9 mouse cellular contexts compared by ENCODE assay signal in the genomic region with DNA sequence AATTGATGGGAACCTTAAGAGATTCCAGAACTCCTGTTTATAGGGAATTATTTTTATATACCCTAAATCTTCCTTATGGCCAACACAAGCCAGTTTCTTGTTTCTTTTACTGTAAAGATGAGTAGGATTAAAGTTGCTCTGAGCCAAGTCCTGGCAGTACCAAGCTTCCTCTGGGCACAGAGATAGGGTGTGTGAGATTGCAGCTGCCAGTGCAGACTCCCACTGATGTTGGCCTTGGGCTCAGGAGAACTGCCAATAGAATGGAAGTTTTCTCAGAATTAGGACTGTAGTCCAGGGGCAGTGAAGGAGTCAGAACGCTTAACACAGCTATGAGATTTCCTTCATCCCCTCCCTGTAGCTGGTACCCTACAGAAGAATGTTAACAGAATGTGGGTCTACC. TPM values are rescaled to one million over a fixed set of nuclear protein-coding genes. Genes with fewer than 3 reads are reported as not detected.
DNase-seq lines count a peak whose midpoint lies in the region; ATAC-seq and TF ChIP-seq lines count a peak whose summit lies in the region.
"Had no signal": no experiment of that assay in that cellular context is flagged by ENCODE, and none has a peak within 500 bp of the region (broad histone marks: within the 10 kb centered on the region; RNA-seq: fewer than 3 reads in every experiment).

No protein-coding gene starts in this region.

- WGBS in heart, embryonic 11.5 days (ENCODE audit: insufficient replicate concordance): 67% methylated on average over 1 of the region's 1 CpGs
- 61% methylated on average over 1 of the region's 1 CpGs for WGBS in forebrain, embryonic 13.5 days
- 76% methylated on average over 1 of the region's 1 CpGs for WGBS in liver, embryonic 14.5 days (ENCODE audit: insufficient replicate concordance)

- peaks cover 27% of the 10 kb centered on the region for H3K79me2 ChIP-seq in CH12.LX (replicated peaks; ENCODE audit: control insufficient read depth, extremely low read depth, insufficient read depth, poor library complexity, severe bottlenecking)

- H3K9ac ChIP-seq in heart, embryonic 11.5 days (ENCODE audit: low read depth, low read length): no peak overlapping the region
- H3K9ac ChIP-seq in CH12.LX (ENCODE audit: insufficient read depth, low read depth): peak overlapping the region; percentile 83; the same call in 1 of the 2 replicates
- H3K9ac ChIP-seq in forebrain, embryonic 13.5 days: peak overlapping the region; percentile 37
- no peak overlapping the region for H3K9ac ChIP-seq in liver, embryonic 14.5 days (replicated peaks)

- no peak overlapping the region for H3K27ac ChIP-seq in heart, embryonic 11.5 days (ENCODE audit: low read depth, low read length)
- no peak overlapping the region for H3K27ac ChIP-seq in CH12.LX (ENCODE audit: insufficient read depth, low read depth)
- no peak overlapping the region for H3K27ac ChIP-seq in forebrain, embryonic 13.5 days
- no peak overlapping the region for H3K27ac ChIP-seq in liver, embryonic 14.5 days

- TF ChIP-seq CTCF in CH12.LX (conservative IDR thresholded peaks at IDR 0.05 in 1 of 2, IDR thresholded peaks at IDR 0.05 in 1 of 2; ENCODE audit: low read depth in 2 of 2, low read length in 2 of 2): no peak
- no peak for TF ChIP-seq CTCF in liver, embryonic 14.5 days (IDR thresholded peaks at IDR 0.05; ENCODE audit: low read depth)

- H3K4me3 ChIP-seq in heart, embryonic 11.5 days (ENCODE audit: low read depth, low read length): no peak overlapping the region
- H3K4me3 ChIP-seq in CH12.LX (replicated peaks in 1 of 3; ENCODE audit: low read depth in 2 of 3, low read length in 2 of 3, poor library complexity in 1 of 3): peak overlapping the region in 1 of 3 experiments; percentile 97
- peak overlapping the region; percentile 94 for H3K4me3 ChIP-seq in forebrain, embryonic 13.5 days
- H3K4me3 ChIP-seq in liver, embryonic 14.5 days (ENCODE audit: insufficient read depth in 1 of 2, low read depth in 2 of 2, low read length in 2 of 2): peak overlapping the region in 1 of 2 experiments; percentile 84; a peak in 1 of 4 replicates

- no peaks in the 10 kb centered on the region for H3K27me3 ChIP-seq in heart, embryonic 11.5 days (ENCODE audit: control insufficient read depth, insufficient read depth, low read length)
- no peaks in the 10 kb centered on the region for H3K27me3 ChIP-seq in CH12.LX (replicated peaks)
- H3K27me3 ChIP-seq in forebrain, embryonic 13.5 days: no peaks in the 10 kb centered on the region
- no peaks in the 10 kb centered on the region for H3K27me3 ChIP-seq in liver, embryonic 14.5 days (ENCODE audit: control insufficient read depth, insufficient read depth, low read length)

- H3K4me1 ChIP-seq in heart, embryonic 11.5 days (ENCODE audit: control insufficient read depth, insufficient read depth, low read length): peaks cover 25% of the 10 kb centered on the region
- peaks cover 3 to 46% of the 10 kb centered on the region in 2 experiments for H3K4me1 ChIP-seq in CH12.LX (ENCODE audit: control insufficient read depth in 1 of 2, insufficient read depth in 2 of 2)
- peaks cover 33% of the 10 kb centered on the region for H3K4me1 ChIP-seq in forebrain, embryonic 13.5 days
- H3K4me1 ChIP-seq in liver, embryonic 14.5 days (replicated peaks; ENCODE audit: control insufficient read depth in 2 of 2, insufficient read depth in 2 of 2, low read length in 1 of 2): peaks cover 13 to 17% of the 10 kb centered on the region in 2 experiments; a peak in 3 of 4 replicates

- H3K9me3 ChIP-seq in heart, embryonic 11.5 days (replicated peaks; ENCODE audit: control insufficient read depth, low read length): no peaks in the 10 kb centered on the region
- no peaks in the 10 kb centered on the region for H3K9me3 ChIP-seq in CH12.LX (replicated peaks; ENCODE audit: low read length)
- H3K9me3 ChIP-seq in forebrain, embryonic 13.5 days (replicated peaks): no peaks in the 10 kb centered on the region
- no peaks in the 10 kb centered on the region for H3K9me3 ChIP-seq in liver, embryonic 14.5 days (ENCODE audit: control insufficient read depth, low read length)

- no peak for DNase-seq in heart, postnatal 25 days (ENCODE audit: low spot score)
- DNase-seq in CH12.LX (ENCODE audit: extremely low read depth): no peak
- DNase-seq in liver, embryonic 14.5 days (ENCODE audit: low read depth in 3 of 3, low spot score in 3 of 3): no peak
- no peak for DNase-seq in layer of hippocampus, postnatal 10 days (ENCODE audit: low spot score in 2 of 2)
- no peak for DNase-seq in Muller cell, postnatal 12 days (ENCODE audit: inconsistent ontology term)
- DNase-seq in cerebellum, adult 9-10 months: no peak

- dilution Hi-C loops in CH12.LX (cut with MboI; ENCODE audit: extremely low pct_ligation_motif_present, extremely low pct_unique_long_range_greater_than_20kb, low sequenced_read_pairs): no loop called here

- peak overlapping the region; percentile 97 for H3K4me2 ChIP-seq in heart, embryonic 11.5 days
- peak overlapping the region; percentile 93 for H3K4me2 ChIP-seq in CH12.LX (ENCODE audit: insufficient read depth, low read depth, poor library complexity, severe bottlenecking)
- H3K4me2 ChIP-seq in forebrain, embryonic 13.5 days: peak overlapping the region; percentile 92
- H3K4me2 ChIP-seq in liver, embryonic 14.5 days (ENCODE audit: low read depth): peak overlapping the region; percentile 74

- peaks cover 5% of the 10 kb centered on the region; the same call in 1 of the 2 replicates for H3K36me3 ChIP-seq in heart, embryonic 11.5 days (ENCODE audit: control insufficient read depth, insufficient read depth, low read length)
- peaks cover 8 to 54% of the 10 kb centered on the region in 2 experiments for H3K36me3 ChIP-seq in CH12.LX (replicated peaks in 1 of 2; ENCODE audit: control insufficient read depth in 1 of 2, insufficient read depth in 1 of 2, low read length in 1 of 2)
- H3K36me3 ChIP-seq in forebrain, embryonic 13.5 days (ENCODE audit: poor library complexity, severe bottlenecking): peaks cover 56% of the 10 kb centered on the region
- peaks cover 13% of the 10 kb centered on the region for H3K36me3 ChIP-seq in liver, embryonic 14.5 days (replicated peaks; ENCODE audit: control insufficient read depth, insufficient read depth, low read depth)

- in situ Hi-C loops in CH12.LX (cut with MboI; ENCODE audit: low pct_ligation_motif_present, low pct_unique_long_range_greater_than_20kb, low sequenced_read_pairs): no loop called here

- ATAC-seq in heart, embryonic 11.5 days (replicated peaks; ENCODE audit: insufficient number of reproducible peaks, low FRiP score, low TSS enrichment): no peak
- ATAC-seq in forebrain, embryonic 13.5 days: no peak
- no peak for ATAC-seq in liver, embryonic 14.5 days (ENCODE audit: insufficient read depth)

- no peak for TF ChIP-seq EP300 in CH12.LX (IDR thresholded peaks at IDR 0.05; ENCODE audit: low read length)
- no peak for TF ChIP-seq EP300 in liver, embryonic 14.5 days (IDR thresholded peaks at IDR 0.05; ENCODE audit: low read depth)

- TF ChIP-seq RAD21 in CH12.LX (IDR thresholded peaks at IDR 0.05; ENCODE audit: low read depth, low read length): no peak

- TF ChIP-seq POLR2A in CH12.LX (IDR thresholded peaks at IDR 0.05; ENCODE audit: low read depth, low read length): no peak

- intact Hi-C loops in heart, postnatal 25 days (cut with DNase I): loop anchor here (2.0 kb wide), 1 partner anchor 53 kb away; a partner anchor contains a TSS

RNA-seq across cellular contexts. Expression of a gene that starts 1.4 kb away (rescaled TPM):
- polyA plus RNA-seq in heart, embryonic 11.5 days (2014; fragmentation: Nextera tagmentation; extraction: Ambion mirVana): 12.0 and 12.7 TPM in 2 replicates
- total RNA-seq in heart, postnatal 25 days (2021): 10 to 100 TPM; 27.0 to 28.0 TPM
- total RNA-seq in CH12.LX (2012; rRNA removed) (10.0 and 14.0 TPM in 2 replicates), CH12.LX (2014; rRNA removed) (6.8 and 8.5 TPM in 2 replicates)
- polyA plus RNA-seq in CH12.LX (2012; ENCODE audit: insufficient read length, low read depth): 13.3 and 13.7 TPM in 2 replicates
- 7.0 and 9.9 TPM in 2 replicates for polyA plus RNA-seq in forebrain, embryonic 13.5 days (2015; fragmentation: Nextera tagmentation; extraction: Ambion mirVana)
- 5.3 and 5.8 TPM in 2 replicates for polyA plus RNA-seq in liver, embryonic 14.5 days (2012; rRNA removed)
- 5.2 and 5.6 TPM in 2 replicates for polyA plus RNA-seq in liver, embryonic 14.5 days (2014; fragmentation: Nextera tagmentation; extraction: Ambion mirVana)
- 10 to 100 TPM; 57.6 to 66.7 TPM for total RNA-seq in layer of hippocampus, postnatal 10 days (2021)

RNA-seq across cellular contexts. Expression of a gene that starts 1.6 kb away (rescaled TPM):
- 1,505 and 1,518 TPM in 2 replicates for polyA plus RNA-seq in heart, embryonic 11.5 days (2014; fragmentation: Nextera tagmentation; extraction: Ambion mirVana)
- total RNA-seq in heart, postnatal 25 days (2021): 1,000 to 10,000 TPM; 2,312 to 2,343 TPM
- 500 and 564 TPM in 2 replicates for total RNA-seq in CH12.LX (2012; rRNA removed)
- 671 and 759 TPM in 2 replicates for total RNA-seq in CH12.LX (2014; rRNA removed)
- 711 and 734 TPM in 2 replicates for polyA plus RNA-seq in CH12.LX (2012; ENCODE audit: insufficient read length, low read depth)
- 916 and 1,000 TPM in 2 replicates for polyA plus RNA-seq in forebrain, embryonic 13.5 days (2015; fragmentation: Nextera tagmentation; extraction: Ambion mirVana)
- 212 and 334 TPM in 2 replicates for polyA plus RNA-seq in liver, embryonic 14.5 days (2012; rRNA removed)
- polyA plus RNA-seq in liver, embryonic 14.5 days (2014; fragmentation: Nextera tagmentation; extraction: Ambion mirVana): 616 and 620 TPM in 2 replicates
- 100 to 1,000 TPM; 406 to 440 TPM for total RNA-seq in layer of hippocampus, postnatal 10 days (2021)

RNA-seq across cellular contexts. Expression of a gene that starts 17.8 kb away (rescaled TPM):
- polyA plus RNA-seq in heart, embryonic 11.5 days (2014; fragmentation: Nextera tagmentation; extraction: Ambion mirVana): 163 and 177 TPM in 2 replicates
- 100 to 1,000 TPM; 143 to 145 TPM for total RNA-seq in heart, postnatal 25 days (2021)
- total RNA-seq in CH12.LX (2012; rRNA removed) (157 and 164 TPM in 2 replicates), CH12.LX (2014; rRNA removed) (110 and 113 TPM in 2 replicates)
- 146 and 161 TPM in 2 replicates for polyA plus RNA-seq in CH12.LX (2012; ENCODE audit: insufficient read length, low read depth)
- 246 and 248 TPM in 2 replicates for polyA plus RNA-seq in forebrain, embryonic 13.5 days (2015; fragmentation: Nextera tagmentation; extraction: Ambion mirVana)
- 37.8 and 49.2 TPM in 2 replicates for polyA plus RNA-seq in liver, embryonic 14.5 days (2012; rRNA removed)
- polyA plus RNA-seq in liver, embryonic 14.5 days (2014; fragmentation: Nextera tagmentation; extraction: Ambion mirVana): 86.5 and 90.7 TPM in 2 replicates
- total RNA-seq in layer of hippocampus, postnatal 10 days (2021): 10 to 100 TPM; 86.3 to 96.3 TPM

RNA-seq across cellular contexts. Expression of a gene that starts 19.0 kb away (rescaled TPM):
- polyA plus RNA-seq in heart, embryonic 11.5 days (2014; fragmentation: Nextera tagmentation; extraction: Ambion mirVana): 0.26 TPM in 1 of 2 replicates, not detected in the other
- not detected for total RNA-seq in heart, postnatal 25 days (2021)
- total RNA-seq in CH12.LX (2012; rRNA removed) (not detected in 2 replicates), CH12.LX (2014; rRNA removed) (not detected in 2 replicates)
- polyA plus RNA-seq in CH12.LX (2012; ENCODE audit: insufficient read length, low read depth): not detected in 2 replicates
- not detected in 2 replicates for polyA plus RNA-seq in forebrain, embryonic 13.5 days (2015; fragmentation: Nextera tagmentation; extraction: Ambion mirVana)
- polyA plus RNA-seq in liver, embryonic 14.5 days (2012; rRNA removed): 0.07 and 0.10 TPM in 2 replicates
- polyA plus RNA-seq in liver, embryonic 14.5 days (2014; fragmentation: Nextera tagmentation; extraction: Ambion mirVana): 0.06 and 0.13 TPM in 2 replicates
- total RNA-seq in layer of hippocampus, postnatal 10 days (2021): under 1 TPM in 1 of 2 experiments, not detected in 1; 0.18 TPM
- total RNA-seq: layer of hippocampus, postnatal 25 days had no signal

RNA-seq across cellular contexts. Expression of a gene that starts 39.6 kb away (rescaled TPM):
- polyA plus RNA-seq in heart, embryonic 11.5 days (2014; fragmentation: Nextera tagmentation; extraction: Ambion mirVana): 6.2 and 7.8 TPM in 2 replicates
- total RNA-seq in heart, postnatal 25 days (2021): 1 to 10 TPM; 5.5 to 6.6 TPM
- total RNA-seq in CH12.LX (2012; rRNA removed): not detected in 2 replicates
- not detected in 2 replicates for total RNA-seq in CH12.LX (2014; rRNA removed)
- not detected in 2 replicates for polyA plus RNA-seq in CH12.LX (2012; ENCODE audit: insufficient read length, low read depth)
- 20.7 and 20.9 TPM in 2 replicates for polyA plus RNA-seq in forebrain, embryonic 13.5 days (2015; fragmentation: Nextera tagmentation; extraction: Ambion mirVana)
- polyA plus RNA-seq in liver, embryonic 14.5 days (2012; rRNA removed): 1.5 and 1.7 TPM in 2 replicates
- 0.86 and 1.0 TPM in 2 replicates for polyA plus RNA-seq in liver, embryonic 14.5 days (2014; fragmentation: Nextera tagmentation; extraction: Ambion mirVana)
- total RNA-seq in layer of hippocampus, postnatal 10 days (2021): 10 to 100 TPM; 18.4 to 19.1 TPM

Comparison
In these comparisons a context has a peak if more than half of its experiments do, and no peak if none do; other contexts are left out.
1. H3K9ac ChIP-seq: peak in CH12.LX (single experiment) and forebrain, embryonic 13.5 days (single experiment); none in heart, embryonic 11.5 days (single experiment) and liver, embryonic 14.5 days (single experiment).
2. Peak in every context shown above with its lines, with median percentiles within 50 percentile points of each other: H3K4me2 ChIP-seq.